Mouse (Mus musculus) midbrain, postnatal 0 days (tissue): Measurements from ENCODE around the gene Il1rl1. TPM values are rescaled to one million over a fixed set of nuclear protein-coding genes. Genes with fewer than 3 reads are reported as not detected.

Experiments used
- ATAC-seq: fragments of 200-750 bp; cut with Nextera tagmentation; 2 replicates; pipeline ENCODE4 v1.8.0; 2017; ENCODE audit warnings: moderate number of reproducible peaks, mild to moderate bottlenecking, moderate TSS enrichment, moderate library complexity; ENCODE audit not compliant: low FRiP score
- DNase-seq: peaks from one replicate; pipeline ENCODE4 v3.0.0-alpha.2; 2015; ENCODE audit warnings: low spot score
- H3K27ac ChIP-seq: fragments of 300-500 bp; sonication (generic); 2 replicates; pipeline ENCODE4 v1.5.1; 2014; ENCODE audit warnings: low read depth, mild to moderate bottlenecking, low read length, mixed read lengths
- H3K27me3 ChIP-seq: fragments of 300-500 bp; sonication (generic); 2 replicates; pipeline ENCODE4 v1.6.1; 2014; ENCODE audit warnings: low read length, control low read depth, mixed read lengths; ENCODE audit not compliant: insufficient read depth
- H3K36me3 ChIP-seq: fragments of 300-500 bp; sonication (generic); 2 replicates; pipeline ENCODE4 v1.6.1; 2014; ENCODE audit warnings: low read length, control low read depth, mixed read lengths; ENCODE audit not compliant: insufficient read depth
- H3K4me1 ChIP-seq: fragments of 300-500 bp; sonication (generic); 2 replicates; pipeline ENCODE4 v1.6.1; 2014; ENCODE audit warnings: mild to moderate bottlenecking, control low read depth, antibody characterized with exemption, low read length, mixed read lengths; ENCODE audit not compliant: insufficient read depth
- H3K4me2 ChIP-seq: fragments of 300-500 bp; sonication (generic); 2 replicates; pipeline ENCODE4 v1.6.1; 2014; ENCODE audit warnings: low read depth, mild to moderate bottlenecking, low read length, mixed read lengths; ENCODE audit not compliant: poor library complexity, severe bottlenecking
- H3K4me3 ChIP-seq: fragments of 300-500 bp; sonication (generic); 2 replicates; pipeline ENCODE4 v1.5.1; 2014; ENCODE audit warnings: low read depth, mild to moderate bottlenecking, low read length, moderate library complexity
- H3K9ac ChIP-seq: fragments of 300-500 bp; sonication (generic); replicated peaks from 2 replicates; pipeline ENCODE4 v1.6.1; 2014; ENCODE audit warnings: mild to moderate bottlenecking, low read length, moderate library complexity, mixed read lengths; ENCODE audit not compliant: poor library complexity, severe bottlenecking
- H3K9me3 ChIP-seq: fragments of 300-500 bp; sonication (generic); 2 replicates; pipeline ENCODE4 v1.6.1; 2016; ENCODE audit warnings: low read length, control low read depth
- CTCF ChIP-seq: IDR thresholded peaks from 2 replicates; pipeline ENCODE4 v1.5.1; 2016; ENCODE audit warnings: antibody characterized with exemption, mild to moderate bottlenecking
- WGBS: fragments of 180-500 bp; shearing (Covaris S2); extraction: QIAGEN DNeasy Blood & Tissue Kit; methylation state at CpG from one replicate; pipeline ENCODE4 v1.1.7; 2014; 5-methylcytosine and 5-hydroxymethylcytosine counted together
- polyA plus RNA-seq: library from polyadenylated mRNA; unstranded; fragments of >200 nt; fragmentation: Nextera tagmentation; extraction: Ambion mirVana; gene quantifications from 2 replicates; pipeline ENCODE4 v1.2.1, GENCODE M21; 2015
- total RNA-seq: library from RNA; depleted of rRNA; stranded (reverse); fragments of >200 nt; gene quantifications from 2 replicates; pipeline ENCODE4 v1.2.3, GENCODE M21; 2014

Il1rl1 gene
- total and polyA plus RNA-seq, 2 experiments from 2014 or later, result 0.04 to 0.33 TPM

DNA sequence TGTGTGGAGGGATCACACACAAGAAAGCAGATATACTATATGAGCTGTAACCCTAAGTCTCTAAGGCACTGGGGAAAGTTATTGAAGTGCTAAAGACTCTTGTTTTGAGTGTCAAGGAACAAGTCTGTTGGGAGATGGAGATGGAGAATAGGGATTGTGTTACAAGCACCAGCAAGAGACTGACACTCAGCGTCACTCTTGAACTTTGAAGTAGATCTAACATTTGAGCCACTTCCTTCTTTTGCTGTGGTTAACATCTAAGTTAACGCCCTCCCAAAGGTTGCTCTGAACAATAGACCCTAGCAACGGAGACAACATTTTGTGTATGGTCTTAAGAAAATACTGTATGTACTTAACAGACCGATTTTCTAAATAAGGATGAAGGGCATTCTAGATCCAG, 44.3 kb downstream of the Il1rl1 start:
- no peak for DNase-seq
- Histone ChIP-seq H3K4me3 (no peak overlapping the region), H3K9ac (no peak overlapping the region), H3K27me3 (no peaks in the 10 kb centered on the region), H3K4me2 (no peak overlapping the region), H3K4me1 (no peaks in the 10 kb centered on the region), H3K36me3 (no peaks in the 10 kb centered on the region), H3K9me3 (no peaks in the 10 kb centered on the region), H3K27ac (no peak overlapping the region)
- 79% methylated on average over 4 of the region's 4 CpGs for WGBS
- ATAC-seq, result no peak
- no peak for TF ChIP-seq CTCF

DNA sequence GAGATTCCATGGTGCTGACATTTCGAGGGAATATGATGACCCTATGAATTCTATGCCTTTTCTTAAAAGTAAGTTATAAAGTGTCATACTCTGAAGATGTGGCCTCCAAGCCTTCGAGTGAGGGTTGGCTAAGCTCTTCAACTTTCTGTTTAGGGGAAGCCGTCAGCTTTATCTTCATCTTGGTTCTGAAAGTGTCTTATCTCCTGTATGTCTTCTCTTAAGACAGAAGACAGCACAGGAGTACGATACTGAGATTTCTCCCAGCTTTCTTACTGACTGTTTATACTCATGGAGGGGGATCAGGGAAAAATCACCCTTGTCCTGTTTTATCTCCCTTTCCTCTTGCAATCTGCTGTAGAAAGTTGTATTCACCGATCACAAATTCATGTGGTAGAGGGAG, 45.0 kb downstream of the Il1rl1 start:
- H3K4me2 ChIP-seq, result no peak overlapping the region
- H3K27me3 ChIP-seq, result no peaks in the 10 kb centered on the region
- H3K36me3 ChIP-seq, result no peaks in the 10 kb centered on the region
- WGBS, result 91% methylated on average over 5 of the region's 5 CpGs
- H3K9ac ChIP-seq, result no peak overlapping the region
- H3K4me1 ChIP-seq, result no peaks in the 10 kb centered on the region
- H3K9me3 ChIP-seq, result no peaks in the 10 kb centered on the region
- no peak overlapping the region for H3K27ac ChIP-seq
- ATAC-seq (no peak), DNase-seq (no peak)
- H3K4me3 ChIP-seq, result no peak overlapping the region
- TF ChIP-seq CTCF, result no peak

DNA sequence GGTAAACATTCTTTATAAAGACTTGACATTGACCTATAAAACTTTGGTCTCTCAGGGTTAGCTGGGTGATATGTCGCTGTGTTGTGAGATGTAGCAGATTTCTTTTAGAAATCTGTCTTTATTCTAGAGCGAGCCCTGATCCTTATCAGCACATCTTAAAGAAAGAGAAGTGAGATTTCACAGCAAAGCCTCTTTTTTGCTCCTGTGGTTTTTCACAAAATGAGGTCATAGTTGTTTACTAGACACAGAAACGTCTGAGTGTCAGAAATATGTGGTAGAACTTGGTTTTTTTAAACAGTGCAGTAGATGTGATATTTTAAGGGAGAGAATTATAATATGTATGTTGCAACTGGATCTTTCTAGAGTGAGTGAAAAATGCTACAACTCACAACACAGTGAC, 46.3 kb downstream of the Il1rl1 start:
- no peak for DNase-seq
- Histone ChIP-seq H3K4me3 (no peak overlapping the region), H3K9me3 (no peaks in the 10 kb centered on the region), H3K36me3 (no peaks in the 10 kb centered on the region), H3K27me3 (no peaks in the 10 kb centered on the region), H3K27ac (no peak overlapping the region), H3K9ac (no peak overlapping the region), H3K4me1 (no peaks in the 10 kb centered on the region), H3K4me2 (no peak overlapping the region)
- ATAC-seq, result no peak
- TF ChIP-seq CTCF, result no peak
- 63% methylated on average over 3 of the region's 3 CpGs for WGBS

DNA sequence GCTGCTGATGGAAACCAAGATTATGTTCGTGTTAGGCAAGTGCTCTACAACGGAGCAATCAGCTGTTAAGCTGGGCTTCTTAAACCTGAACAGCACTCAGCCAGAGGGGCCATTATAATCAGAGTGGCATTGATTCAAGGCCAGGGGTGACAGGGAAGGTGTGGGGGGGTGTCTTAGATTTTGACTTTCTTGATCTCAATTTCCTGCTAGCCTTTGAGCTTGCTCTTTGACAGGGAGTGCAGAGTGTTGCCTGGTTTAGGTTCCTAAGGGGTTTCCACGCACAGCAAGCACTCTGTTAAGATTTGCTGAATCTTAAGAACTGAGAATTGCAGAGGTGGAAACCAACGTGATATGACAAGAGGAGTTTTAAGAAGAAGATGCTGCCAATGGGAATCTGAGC, 47.4 kb downstream of the Il1rl1 start:
- DNase-seq (no peak), ATAC-seq (no peak)
- Histone ChIP-seq H3K36me3 (no peaks in the 10 kb centered on the region), H3K4me1 (no peaks in the 10 kb centered on the region), H3K4me2 (no peak overlapping the region), H3K9ac (no peak overlapping the region), H3K9me3 (no peaks in the 10 kb centered on the region), H3K27ac (no peak overlapping the region), H3K27me3 (no peaks in the 10 kb centered on the region), H3K4me3 (no peak overlapping the region)
- TF ChIP-seq CTCF, result no peak
- WGBS, result 68% methylated on average over 4 of the region's 4 CpGs

DNA sequence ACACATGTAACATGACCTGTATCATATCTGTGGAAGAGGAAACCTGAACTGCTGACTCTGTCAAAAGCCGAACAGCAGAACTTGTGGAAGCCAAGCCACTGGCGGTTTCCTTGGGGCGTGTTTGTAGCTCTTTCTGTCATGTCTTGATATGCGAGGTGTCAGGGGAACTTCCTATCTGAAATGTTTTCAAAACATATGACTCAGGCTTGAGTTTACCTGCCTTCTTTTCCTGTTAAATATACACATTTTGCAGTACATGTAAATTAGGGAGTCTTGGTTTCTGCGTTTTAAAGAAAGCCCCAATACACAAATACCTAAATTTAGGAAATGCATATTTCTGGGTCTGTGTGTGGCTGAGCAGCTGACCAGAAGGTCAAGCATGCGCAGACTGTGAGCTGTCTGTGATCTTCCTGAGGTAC, 50.1 kb downstream of the Il1rl1 start:
- Histone ChIP-seq H3K4me3 (no peak overlapping the region), H3K9ac (no peak overlapping the region), H3K9me3 (no peaks in the 10 kb centered on the region), H3K27me3 (no peaks in the 10 kb centered on the region), H3K4me2 (no peak overlapping the region), H3K27ac (no peak overlapping the region), H3K36me3 (no peaks in the 10 kb centered on the region), H3K4me1 (no peaks in the 10 kb centered on the region)
- ATAC-seq (no peak), DNase-seq (no peak)
- no peak for TF ChIP-seq CTCF
- 88% methylated on average over 6 of the region's 6 CpGs for WGBS

DNA sequence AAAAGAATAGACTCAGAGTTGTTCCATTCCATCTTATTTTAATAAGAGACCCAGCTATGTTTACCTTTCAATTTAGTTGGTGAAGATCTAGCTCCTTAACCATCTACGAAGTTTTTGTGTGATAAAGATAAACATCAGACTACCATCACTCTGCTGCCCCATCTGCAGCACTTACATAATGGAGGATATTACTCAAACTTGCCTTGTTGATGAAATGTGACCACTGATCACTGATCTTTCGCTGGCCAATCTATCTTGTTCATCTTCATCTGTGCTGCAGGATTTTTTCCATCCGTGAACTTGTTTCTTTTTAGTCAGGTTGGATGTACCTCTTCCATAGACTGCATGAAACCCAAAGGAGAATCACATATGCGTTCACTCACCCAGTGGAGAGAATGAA, 65.2 kb downstream of the Il1rl1 start:
- H3K9me3 ChIP-seq, result no peaks in the 10 kb centered on the region
- DNase-seq, result no peak
- H3K27ac ChIP-seq, result no peak overlapping the region
- ATAC-seq, result no peak
- whole genome bisulfite sequencing, result 86% methylated on average over 4 of the region's 4 CpGs
- no peaks in the 10 kb centered on the region for H3K4me1 ChIP-seq
- no peaks in the 10 kb centered on the region for H3K36me3 ChIP-seq
- H3K27me3 ChIP-seq, result no peaks in the 10 kb centered on the region
- no peak overlapping the region for H3K4me2 ChIP-seq
- TF ChIP-seq CTCF, result no peak
- no peak overlapping the region for H3K9ac ChIP-seq
- no peak overlapping the region for H3K4me3 ChIP-seq
